Mouse (Mus musculus) ES-Bruce4 (cell line): ENCODE results near the gene Ttc30b.
"Not testable (repeated sequence)": the region's sequence is repeated elsewhere in the genome, so short reads cannot be mapped to it uniquely, and the experiment has no call there.

Experiments
- CTCF ChIP-seq: IDR thresholded peaks from one replicate; pipeline ENCODE4 v1.8.1; 2011; ENCODE audit warnings: low read depth, low read length
- POLR2A ChIP-seq: IDR thresholded peaks from one replicate; pipeline ENCODE4 v1.8.1; 2011; ENCODE audit warnings: low read length; ENCODE audit not compliant: insufficient read depth

DNA sequence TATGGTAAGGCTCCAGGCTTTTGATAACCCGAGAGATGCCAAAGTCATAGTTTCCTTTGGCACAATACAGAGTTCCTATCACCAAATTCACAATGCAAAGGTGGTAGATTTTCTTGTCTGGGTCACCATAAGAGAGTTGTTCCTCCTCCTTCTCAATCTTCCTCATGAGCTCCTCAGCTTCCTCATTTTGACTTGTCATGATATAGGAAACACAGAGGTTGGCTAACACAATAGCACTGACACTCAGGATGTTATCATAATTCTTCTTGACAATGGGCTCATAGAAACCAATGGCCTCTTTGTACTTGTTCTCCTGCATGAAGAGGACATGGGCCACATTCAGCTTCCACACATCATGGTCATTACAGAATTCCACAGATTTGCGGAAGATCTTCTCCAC lies 1.7 kb downstream of the Ttc30b start:
- not testable (repeated sequence) for TF ChIP-seq CTCF, POLR2A
